Mouse (Mus musculus) forebrain, embryonic 11.5 days (tissue): ENCODE data around the gene Scfd2. TPM values are rescaled to one million over a fixed set of nuclear protein-coding genes. Genes with fewer than 3 reads are reported as not detected.
A peak's percentile ranks its signal among the peaks of the same experiment; 100 is the strongest.

Source experiments
- ATAC-seq: fragments of 200-750 bp; cut with Nextera tagmentation; replicated peaks from 2 replicates; pipeline ENCODE4 v1.8.0; 2017; ENCODE audit warnings: moderate TSS enrichment; ENCODE audit not compliant: low FRiP score
- DNase-seq: peaks from one replicate; pipeline ENCODE4 v3.0.0-alpha.2; 2017; ENCODE audit warnings: low spot score
- H3K27ac ChIP-seq: fragments of 300-500 bp; sonication (generic); 2 replicates; pipeline ENCODE4 v1.5.1; 2014; ENCODE audit warnings: low read depth, low read length
- H3K27me3 ChIP-seq: fragments of 300-500 bp; sonication (generic); 2 replicates; pipeline ENCODE4 v1.6.1; 2014; ENCODE audit warnings: mild to moderate bottlenecking, low read length, mixed read lengths; ENCODE audit not compliant: control insufficient read depth, insufficient read depth
- H3K36me3 ChIP-seq: fragments of 300-500 bp; sonication (generic); 2 replicates; pipeline ENCODE4 v1.6.1; 2014; ENCODE audit warnings: mild to moderate bottlenecking, low read length, moderate library complexity, mixed read lengths; ENCODE audit not compliant: control insufficient read depth, insufficient read depth
- H3K4me1 ChIP-seq: fragments of 300-500 bp; sonication (generic); replicated peaks from 2 replicates; pipeline ENCODE4 v1.6.1; 2014; ENCODE audit warnings: low read length, mixed read lengths; ENCODE audit not compliant: control insufficient read depth, insufficient read depth
- H3K4me2 ChIP-seq: fragments of 300-500 bp; sonication (generic); 2 replicates; pipeline ENCODE4 v1.6.1; 2014; ENCODE audit warnings: low read depth, mild to moderate bottlenecking, low read length, moderate library complexity, mixed read lengths; ENCODE audit not compliant: severe bottlenecking
- H3K4me3 ChIP-seq: fragments of 300-500 bp; sonication (generic); 2 replicates; pipeline ENCODE4 v1.5.1; 2014; ENCODE audit warnings: low read depth, low read length
- H3K9ac ChIP-seq: fragments of 300-500 bp; sonication (generic); 2 replicates; pipeline ENCODE4 v1.6.1; 2014; ENCODE audit warnings: low read length
- H3K9me3 ChIP-seq: fragments of 300-500 bp; sonication (generic); 2 replicates; pipeline ENCODE4 v1.6.1; 2016; ENCODE audit warnings: low read length, mixed read lengths; ENCODE audit not compliant: control insufficient read depth
- WGBS: fragments of 180-500 bp; shearing (Covaris S2); extraction: QIAGEN DNeasy Blood & Tissue Kit; methylation state at CpG from one replicate; pipeline ENCODE4 v1.1.7; 2014; 5-methylcytosine and 5-hydroxymethylcytosine counted together
- polyA plus RNA-seq: library from polyadenylated mRNA; unstranded; fragments of >200 nt; fragmentation: Nextera tagmentation; extraction: Ambion mirVana; gene quantifications from 2 replicates; pipeline ENCODE4 v1.2.1, GENCODE M21; 2014

The Scfd2 gene
- polyA plus RNA-seq, 1 experiment from 2014 or later = 13.3 TPM

DNA sequence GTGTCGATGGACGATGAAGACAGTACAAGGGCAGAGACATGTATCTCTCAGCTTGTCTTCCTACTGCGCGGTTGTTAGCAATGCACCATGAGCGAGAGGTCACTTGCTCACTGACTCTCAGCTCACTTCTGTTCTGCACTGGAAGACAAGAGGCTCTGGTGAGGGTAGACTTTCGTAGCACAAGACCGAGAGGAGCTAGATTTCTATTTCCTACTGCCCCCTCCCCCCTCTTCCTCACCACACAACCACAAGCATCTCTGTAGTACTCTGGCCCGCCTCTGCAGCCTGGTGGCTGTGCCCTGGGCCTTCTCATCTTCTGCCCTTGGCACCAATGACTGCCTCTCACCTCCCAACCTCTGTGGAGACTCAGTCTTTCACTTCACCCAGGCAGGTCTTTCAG is 331.1 kb downstream of the Scfd2 start:
- H3K27me3 ChIP-seq = no peaks in the 10 kb centered on the region
- no peak overlapping the region for H3K9ac ChIP-seq
- H3K27ac ChIP-seq = no peak overlapping the region
- ATAC-seq (no peak), DNase-seq (no peak)
- peaks cover 2% of the 10 kb centered on the region; the same call in 1 of the 2 replicates for H3K36me3 ChIP-seq
- no peak overlapping the region for H3K4me2 ChIP-seq
- no peaks in the 10 kb centered on the region for H3K9me3 ChIP-seq
- H3K4me1 ChIP-seq = peaks cover 1% of the 10 kb centered on the region; the same call in 1 of the 2 replicates
- WGBS = 93% methylated on average over 8 of the region's 8 CpGs
- no peak overlapping the region for H3K4me3 ChIP-seq

- H3K27me3 ChIP-seq = no peaks in the 10 kb centered on the region
- H3K4me1 ChIP-seq = no peaks in the 10 kb centered on the region; the same call in 1 of the 2 replicates
- H3K36me3 ChIP-seq = peaks cover 2% of the 10 kb centered on the region; the same call in 1 of the 2 replicates
- no peak for DNase-seq
- no peak overlapping the region for H3K4me2 ChIP-seq
- no peak overlapping the region for H3K9ac ChIP-seq
- WGBS = 94% methylated on average over 13 of the region's 13 CpGs
- ATAC-seq = no peak
- H3K4me3 ChIP-seq = no peak overlapping the region
- no peaks in the 10 kb centered on the region for H3K9me3 ChIP-seq
- H3K27ac ChIP-seq = no peak overlapping the region
Measured at GRCm38 (mm10) chr5:74199793-74200192, 331.8 kb downstream of the Scfd2 start.

- Histone ChIP-seq H3K4me3 (no peak overlapping the region), H3K9ac (no peak overlapping the region), H3K4me1 (peaks cover 2% of the 10 kb centered on the region; the same call in 1 of the 2 replicates), H3K27me3 (no peaks in the 10 kb centered on the region), H3K27ac (no peak overlapping the region), H3K4me2 (no peak overlapping the region), H3K9me3 (no peaks in the 10 kb centered on the region), H3K36me3 (peaks cover 2% of the 10 kb centered on the region; the same call in 1 of the 2 replicates)
- WGBS = 90% methylated on average over 11 of the region's 11 CpGs
- ATAC-seq (no peak), DNase-seq (no peak)
Measured at GRCm38 (mm10) chr5:74198446-74198845, 333.1 kb downstream of the Scfd2 start.

GRCm38 (mm10) chr5:74197541-74198330 is 333.8 kb downstream of the Scfd2 start:
- H3K36me3 ChIP-seq = peaks cover 2% of the 10 kb centered on the region; the same call in 1 of the 2 replicates
- DNase-seq = no peak
- WGBS = 89% methylated on average over 22 of the region's 22 CpGs
- H3K9ac ChIP-seq = no peak overlapping the region
- no peaks in the 10 kb centered on the region for H3K9me3 ChIP-seq
- no peak overlapping the region for H3K27ac ChIP-seq
- H3K4me3 ChIP-seq = no peak overlapping the region
- ATAC-seq = no peak
- peaks cover 2% of the 10 kb centered on the region; the same call in 1 of the 2 replicates for H3K4me1 ChIP-seq
- no peak overlapping the region for H3K4me2 ChIP-seq
- H3K27me3 ChIP-seq = no peaks in the 10 kb centered on the region

DNA sequence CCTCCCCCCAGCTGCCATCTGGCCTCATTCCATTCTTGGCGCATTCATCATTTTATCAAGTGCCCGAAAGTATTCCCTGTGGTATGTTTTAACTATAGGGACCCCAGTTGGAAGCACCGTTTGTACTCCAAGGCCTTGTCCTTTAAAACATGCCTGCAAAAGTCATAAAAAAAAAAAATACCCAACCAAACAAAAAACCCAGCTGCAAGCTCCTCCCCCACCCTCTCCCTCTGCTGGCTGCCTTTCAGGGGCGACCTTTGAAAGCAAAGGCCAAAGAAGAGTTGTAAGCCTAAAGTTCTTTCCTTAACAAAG is 335.3 kb downstream of the Scfd2 start:
- Histone ChIP-seq H3K9ac (peak overlapping the region; percentile 14; the same call in 1 of the 2 replicates), H3K4me3 (peak overlapping the region; percentile 82)

DNA sequence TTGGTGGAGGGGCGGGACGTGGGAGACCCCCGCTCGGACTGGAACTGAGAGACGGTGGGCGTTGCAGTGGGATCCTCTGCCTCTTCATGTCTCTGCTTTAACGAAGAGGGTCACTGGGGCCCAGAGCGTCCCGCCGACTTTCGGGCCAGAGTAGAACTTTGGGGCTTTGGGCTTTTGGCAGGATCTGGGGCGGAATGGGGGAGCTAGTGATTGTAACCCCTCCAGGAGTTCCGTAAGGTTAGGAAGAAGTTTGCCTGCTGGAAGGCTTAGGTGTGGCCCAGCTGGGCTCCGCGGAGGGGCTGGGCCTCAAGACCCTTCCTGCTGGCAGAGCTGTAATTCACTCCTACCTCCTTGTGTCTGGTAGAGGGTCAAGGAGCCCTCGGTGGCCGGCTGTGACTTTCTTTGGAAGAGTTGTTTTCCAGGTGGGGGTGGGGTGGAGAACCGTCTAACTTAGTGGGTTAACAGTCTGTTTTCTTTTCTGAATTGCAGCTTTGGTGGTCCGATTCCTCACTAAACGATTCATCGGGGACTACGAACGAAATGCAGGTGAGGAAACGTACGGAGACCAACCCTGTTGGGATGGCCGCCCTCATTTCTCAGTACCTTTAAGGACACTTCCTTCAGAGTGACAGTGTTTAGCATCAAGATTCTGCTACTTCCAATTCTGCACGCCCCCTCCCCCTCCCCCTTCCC is 335.8 kb downstream of the Scfd2 start:
- WGBS = under 1% methylated on average over 27 of the region's 27 CpGs
- H3K4me1 ChIP-seq = peaks cover 2% of the 10 kb centered on the region; the same call in 1 of the 2 replicates
- H3K27me3 ChIP-seq = no peaks in the 10 kb centered on the region

More for the DNA sequence above, 335.3 kb downstream of the Scfd2 start:
- WGBS = 2% methylated on average over 4 of the region's 4 CpGs
- peaks cover 2% of the 10 kb centered on the region; the same call in 1 of the 2 replicates for H3K36me3 ChIP-seq
- ATAC-seq (no peak), DNase-seq (no peak)
- H3K27me3 ChIP-seq = no peaks in the 10 kb centered on the region
- no peak overlapping the region for H3K27ac ChIP-seq
- H3K4me1 ChIP-seq = peaks cover 2% of the 10 kb centered on the region; the same call in 1 of the 2 replicates
- H3K9me3 ChIP-seq = no peaks in the 10 kb centered on the region
- H3K4me2 ChIP-seq = peak overlapping the region; percentile 93

GRCm38 (mm10) chr5:74194841-74195613 is 336.5 kb downstream of the Scfd2 start, which contains the start of gene Rasl11b:
Gene Rasl11b, plus strand, starts transcription at chr5:74195286.
- Histone ChIP-seq H3K4me3 (peak within 1 kb of the TSS; percentile 82), H3K4me1 (peaks cover 2% of the 10 kb centered on the region; the same call in 1 of the 2 replicates), H3K36me3 (peaks cover 2% of the 10 kb centered on the region; the same call in 1 of the 2 replicates), H3K9me3 (no peaks in the 10 kb centered on the region), H3K4me2 (peak within 1 kb of the TSS; percentile 93), H3K27me3 (no peaks in the 10 kb centered on the region), H3K27ac (peak within 1 kb of the TSS; percentile 52; the same call in 1 of the 2 replicates), H3K9ac (peak within 1 kb of the TSS; percentile 88)
- DNase-seq = peak; percentile 97
- WGBS = under 1% methylated on average over 75 of the region's 82 CpGs
- ATAC-seq = peak; percentile 97

More for the DNA sequence above, 335.8 kb downstream of the Scfd2 start:
- Histone ChIP-seq H3K36me3 (peaks cover 2% of the 10 kb centered on the region; the same call in 1 of the 2 replicates), H3K4me3 (peak overlapping the region; percentile 82), H3K27ac (peak overlapping the region; percentile 52; the same call in 1 of the 2 replicates), H3K9me3 (no peaks in the 10 kb centered on the region), H3K4me2 (peak overlapping the region; percentile 93), H3K9ac (peak overlapping the region; percentile 88)
- DNase-seq = peak; percentile 73
- peak; percentile 49 for ATAC-seq
